Mouse (Mus musculus): Measurements from ENCODE around the gene Fam221a. TPM values are rescaled to one million over a fixed set of nuclear protein-coding genes. Genes with fewer than 3 reads are reported as not detected.

The Fam221a gene
- polyA plus RNA-seq (2011; ENCODE audit: insufficient read depth, insufficient read length, low read depth, missing spikeins) = 12.7 and 13.8 TPM in 2 replicates

DNA sequence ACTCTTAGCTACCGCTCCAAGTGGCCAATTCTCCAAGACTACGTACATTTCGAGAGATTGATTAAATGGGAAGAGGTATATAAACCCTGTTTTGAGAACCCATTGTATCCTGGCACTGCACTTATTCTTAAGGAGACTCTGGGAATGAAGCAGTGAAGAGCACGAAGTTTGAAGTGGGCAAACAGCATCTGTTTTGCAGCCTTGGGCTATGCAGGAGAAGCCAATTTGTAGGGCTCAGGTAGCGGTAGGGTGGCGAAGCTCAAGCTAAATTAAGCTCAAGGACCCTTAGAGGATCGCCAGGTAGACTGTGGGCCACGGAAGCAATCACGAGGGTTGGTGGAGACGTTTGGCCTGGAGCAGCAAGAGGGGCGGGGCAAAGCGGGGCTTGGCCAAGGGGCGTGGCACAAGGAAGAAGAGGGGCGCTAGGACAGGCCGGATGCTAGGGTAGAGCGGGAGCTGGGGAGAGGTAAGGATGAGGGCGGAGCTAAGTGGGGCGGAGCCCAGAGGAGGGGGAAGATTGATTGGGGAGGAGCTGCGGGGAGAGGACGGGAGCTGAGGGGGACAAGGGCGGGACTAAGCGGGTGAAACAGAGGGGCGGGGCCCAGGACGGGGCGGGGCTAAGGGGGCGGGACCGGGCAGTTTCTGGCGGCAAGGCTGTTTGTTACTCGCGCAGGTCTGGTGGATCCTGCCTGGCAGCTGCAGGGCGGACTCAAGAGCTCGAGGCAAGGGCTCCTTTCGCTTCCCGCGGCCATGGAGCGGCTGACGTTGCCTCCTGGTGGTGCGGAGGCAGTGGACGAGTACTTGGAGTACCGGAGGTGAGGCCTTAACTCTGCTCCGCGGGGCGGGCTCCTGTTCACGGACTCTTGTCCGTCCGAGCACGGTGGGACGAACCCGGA, at the start of gene Fam221a:
Gene Fam221a, plus strand, starts transcription at position 581 of the 896 bp plus-strand sequence.
- Histone ChIP-seq H3K27ac (ENCODE audit: insufficient read depth, low read length) (peak within 1 kb of the TSS; percentile 48; the same call in 1 of the 2 replicates), H3K4me3 (ENCODE audit: low read depth, low read length) (peak within 1 kb of the TSS; percentile 77), H3K9ac (ENCODE audit: low read depth, poor library complexity, severe bottlenecking) (peak within 1 kb of the TSS; percentile 51), H3K36me3 (ENCODE audit: control insufficient read depth, insufficient read depth, low read length, poor library complexity, severe bottlenecking) (no peaks in the 10 kb centered on the region), H3K9me3 (replicated peaks; ENCODE audit: control insufficient read depth, insufficient read depth, low read length, poor library complexity, severe bottlenecking) (no peaks in the 10 kb centered on the region), H3K27me3 (ENCODE audit: control insufficient read depth, insufficient read depth, low read length, poor library complexity, severe bottlenecking) (no peaks in the 10 kb centered on the region), H3K4me1 (ENCODE audit: control insufficient read depth, insufficient read depth, low read length) (no peaks in the 10 kb centered on the region)
- TF ChIP-seq POLR2A (IDR thresholded peaks at IDR 0.05; ENCODE audit: insufficient read depth, low read length) = peak; percentile 82
- TF ChIP-seq CTCF (IDR thresholded peaks at IDR 0.05; ENCODE audit: low read depth, low read length) = no peak
- peak; percentile 58; the same call in 1 of the 2 replicates for TF ChIP-seq EP300 (IDR thresholded peaks at IDR 0.05; ENCODE audit: insufficient read depth, low read depth, low read length)

- Histone ChIP-seq H3K9ac (ENCODE audit: low read depth, poor library complexity, severe bottlenecking) (peak within 1 kb of the TSS; percentile 51), H3K27ac (ENCODE audit: insufficient read depth, low read length) (peak within 1 kb of the TSS; percentile 28; the same call in 1 of the 2 replicates), H3K36me3 (ENCODE audit: control insufficient read depth, insufficient read depth, low read length, poor library complexity, severe bottlenecking) (no peaks in the 10 kb centered on the region), H3K4me1 (ENCODE audit: control insufficient read depth, insufficient read depth, low read length) (no peaks in the 10 kb centered on the region), H3K4me3 (ENCODE audit: low read depth, low read length) (peak within 1 kb of the TSS; percentile 81), H3K27me3 (ENCODE audit: control insufficient read depth, insufficient read depth, low read length, poor library complexity, severe bottlenecking) (no peaks in the 10 kb centered on the region), H3K9me3 (replicated peaks; ENCODE audit: control insufficient read depth, insufficient read depth, low read length, poor library complexity, severe bottlenecking) (no peaks in the 10 kb centered on the region)
- TF ChIP-seq EP300 (IDR thresholded peaks at IDR 0.05; ENCODE audit: insufficient read depth, low read depth, low read length) (no peak; the same call in 1 of the 2 replicates), POLR2A (IDR thresholded peaks at IDR 0.05; ENCODE audit: insufficient read depth, low read length) (no peak), CTCF (IDR thresholded peaks at IDR 0.05; ENCODE audit: low read depth, low read length) (peak; percentile 58)
Observed at GRCm38 (mm10) chr6:49318966-49319594, 48.5 kb upstream of the Fam221a start, which contains the start of gene Ccdc126. Gene Ccdc126 (plus strand): TSS chr6:49319274.

GRCm38 (mm10) chr6:49319595-49320315, 47.8 kb upstream of the Fam221a start:
- no peaks in the 10 kb centered on the region for H3K27me3 ChIP-seq (ENCODE audit: control insufficient read depth, insufficient read depth, low read length, poor library complexity, severe bottlenecking)
- peak overlapping the region; percentile 28; the same call in 1 of the 2 replicates for H3K27ac ChIP-seq (ENCODE audit: insufficient read depth, low read length)
- peak overlapping the region; percentile 81 for H3K4me3 ChIP-seq (ENCODE audit: low read depth, low read length)
- TF ChIP-seq CTCF (IDR thresholded peaks at IDR 0.05; ENCODE audit: low read depth, low read length) (no peak), EP300 (IDR thresholded peaks at IDR 0.05; ENCODE audit: insufficient read depth, low read depth, low read length) (no peak), POLR2A (IDR thresholded peaks at IDR 0.05; ENCODE audit: insufficient read depth, low read length) (no peak)
- H3K9ac ChIP-seq (ENCODE audit: low read depth, poor library complexity, severe bottlenecking) = peak overlapping the region; percentile 51
- no peaks in the 10 kb centered on the region for H3K9me3 ChIP-seq (replicated peaks; ENCODE audit: control insufficient read depth, insufficient read depth, low read length, poor library complexity, severe bottlenecking)
- H3K36me3 ChIP-seq (ENCODE audit: control insufficient read depth, insufficient read depth, low read length, poor library complexity, severe bottlenecking) = no peaks in the 10 kb centered on the region
- no peaks in the 10 kb centered on the region for H3K4me1 ChIP-seq (ENCODE audit: control insufficient read depth, insufficient read depth, low read length)

DNA sequence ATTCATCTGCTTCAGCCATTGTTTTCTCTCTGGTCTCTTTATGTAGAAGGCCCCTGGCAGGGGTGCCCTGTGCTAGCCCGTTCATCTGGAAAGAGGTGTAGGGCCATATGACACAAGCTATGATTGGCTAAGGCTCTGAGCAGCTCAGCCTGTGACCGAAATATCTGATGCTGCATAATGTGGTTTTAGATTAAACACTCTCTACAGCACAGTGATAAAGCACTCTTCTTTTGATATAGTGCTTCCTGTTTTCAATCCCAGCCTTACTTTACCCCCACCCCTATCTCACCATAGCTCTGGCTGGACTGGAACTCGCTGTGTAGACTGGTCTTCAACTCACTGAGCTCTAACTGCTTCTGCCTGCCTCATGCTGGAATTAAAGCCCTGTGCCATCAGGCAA, 46.2 kb upstream of the Fam221a start:
- Histone ChIP-seq H3K4me1 (ENCODE audit: control insufficient read depth, insufficient read depth, low read length) (no peaks in the 10 kb centered on the region), H3K9me3 (replicated peaks; ENCODE audit: control insufficient read depth, insufficient read depth, low read length, poor library complexity, severe bottlenecking) (no peaks in the 10 kb centered on the region), H3K36me3 (ENCODE audit: control insufficient read depth, insufficient read depth, low read length, poor library complexity, severe bottlenecking) (no peaks in the 10 kb centered on the region), H3K27ac (ENCODE audit: insufficient read depth, low read length) (no peak overlapping the region), H3K4me3 (ENCODE audit: low read depth, low read length) (no peak overlapping the region), H3K27me3 (ENCODE audit: control insufficient read depth, insufficient read depth, low read length, poor library complexity, severe bottlenecking) (no peaks in the 10 kb centered on the region), H3K9ac (ENCODE audit: low read depth, poor library complexity, severe bottlenecking) (no peak overlapping the region)
- TF ChIP-seq EP300 (IDR thresholded peaks at IDR 0.05; ENCODE audit: insufficient read depth, low read depth, low read length) (no peak), POLR2A (IDR thresholded peaks at IDR 0.05; ENCODE audit: insufficient read depth, low read length) (no peak), CTCF (IDR thresholded peaks at IDR 0.05; ENCODE audit: low read depth, low read length) (no peak)

GRCm38 (mm10) chr6:49322056-49322455, 45.5 kb upstream of the Fam221a start:
- Histone ChIP-seq H3K36me3 (ENCODE audit: control insufficient read depth, insufficient read depth, low read length, poor library complexity, severe bottlenecking) (no peaks in the 10 kb centered on the region), H3K27me3 (ENCODE audit: control insufficient read depth, insufficient read depth, low read length, poor library complexity, severe bottlenecking) (no peaks in the 10 kb centered on the region), H3K9ac (ENCODE audit: low read depth, poor library complexity, severe bottlenecking) (no peak overlapping the region), H3K9me3 (replicated peaks; ENCODE audit: control insufficient read depth, insufficient read depth, low read length, poor library complexity, severe bottlenecking) (no peaks in the 10 kb centered on the region), H3K4me3 (ENCODE audit: low read depth, low read length) (no peak overlapping the region), H3K27ac (ENCODE audit: insufficient read depth, low read length) (no peak overlapping the region), H3K4me1 (ENCODE audit: control insufficient read depth, insufficient read depth, low read length) (no peaks in the 10 kb centered on the region)
- TF ChIP-seq CTCF (IDR thresholded peaks at IDR 0.05; ENCODE audit: low read depth, low read length) (no peak), POLR2A (IDR thresholded peaks at IDR 0.05; ENCODE audit: insufficient read depth, low read length) (no peak), EP300 (IDR thresholded peaks at IDR 0.05; ENCODE audit: insufficient read depth, low read depth, low read length) (no peak)

All from ES-Bruce4 (cell line).